Mouse (Mus musculus): ENCODE results near the gene Higd1a. TPM values are rescaled to one million over a fixed set of nuclear protein-coding genes. Genes with fewer than 3 reads are reported as not detected.
A peak's percentile ranks its signal among the peaks of the same experiment; 100 is the strongest.

Gene Higd1a
- polyA plus RNA-seq, 1 experiment from 2014 or later: 146 TPM

- Histone ChIP-seq H3K9ac (replicated peaks) (no peak overlapping the region), H3K4me2 (replicated peaks) (no peak overlapping the region), H3K4me1 (replicated peaks) (no peaks in the 10 kb centered on the region), H3K4me3 (replicated peaks) (no peak overlapping the region), H3K27ac (no peak overlapping the region), H3K27me3 (no peaks in the 10 kb centered on the region), H3K36me3 (no peaks in the 10 kb centered on the region), H3K9me3 (no peaks in the 10 kb centered on the region)
- 89% methylated on average over 2 of the region's 2 CpGs for WGBS
- ATAC-seq: no peak
Measured at GRCm38 (mm10) chr9:121872062-121872683, 14.0 kb upstream of the Higd1a start.

- H3K4me2 ChIP-seq (replicated peaks): no peak overlapping the region
- H3K4me1 ChIP-seq (replicated peaks): peaks cover 3% of the 10 kb centered on the region; the same call in 1 of the 2 replicates
- no peaks in the 10 kb centered on the region for H3K36me3 ChIP-seq
- no peak for ATAC-seq
- H3K9ac ChIP-seq (replicated peaks): no peak overlapping the region
- H3K27me3 ChIP-seq: no peaks in the 10 kb centered on the region
- WGBS: 58% methylated on average over 4 of the region's 4 CpGs
- H3K4me3 ChIP-seq (replicated peaks): no peak overlapping the region
- 0 out of 2 replicates have a peak overlapping the region, but pooled peaks have one; percentile 10 for H3K27ac ChIP-seq
- H3K9me3 ChIP-seq: no peaks in the 10 kb centered on the region
Measured at GRCm38 (mm10) chr9:121869973-121870515, 11.9 kb upstream of the Higd1a start.

GRCm38 (mm10) chr9:121869432-121869831 lies 11.3 kb upstream of the Higd1a start:
- Histone ChIP-seq H3K4me2 (replicated peaks) (no peak overlapping the region), H3K27me3 (no peaks in the 10 kb centered on the region), H3K9me3 (no peaks in the 10 kb centered on the region), H3K4me3 (replicated peaks) (no peak overlapping the region), H3K36me3 (no peaks in the 10 kb centered on the region), H3K4me1 (replicated peaks) (peaks cover 3% of the 10 kb centered on the region; the same call in 1 of the 2 replicates), H3K9ac (replicated peaks) (no peak overlapping the region), H3K27ac (no peak overlapping the region)
- no peak for ATAC-seq
- WGBS: 92% methylated on average over 5 of the region's 5 CpGs

- WGBS: 91% methylated on average over 6 of the region's 6 CpGs
- no peak for ATAC-seq
Measured at GRCm38 (mm10) chr9:121868236-121868635, 10.1 kb upstream of the Higd1a start.

GRCm38 (mm10) chr9:121867632-121868031 lies 9.5 kb upstream of the Higd1a start:
- 93% methylated on average over 6 of the region's 6 CpGs for WGBS
- Histone ChIP-seq H3K27me3 (no peaks in the 10 kb centered on the region), H3K9me3 (no peaks in the 10 kb centered on the region), H3K4me1 (replicated peaks) (peaks cover 3% of the 10 kb centered on the region; the same call in 1 of the 2 replicates), H3K36me3 (no peaks in the 10 kb centered on the region), H3K27ac (no peak overlapping the region), H3K9ac (replicated peaks) (no peak overlapping the region), H3K4me3 (replicated peaks) (no peak overlapping the region), H3K4me2 (replicated peaks) (no peak overlapping the region)
- no peak for ATAC-seq

More at GRCm38 (mm10) chr9:121868236-121868635, 10.1 kb upstream of the Higd1a start:
- Histone ChIP-seq H3K36me3 (no peaks in the 10 kb centered on the region), H3K4me3 (replicated peaks) (no peak overlapping the region), H3K4me2 (replicated peaks) (no peak overlapping the region), H3K9ac (replicated peaks) (no peak overlapping the region), H3K4me1 (replicated peaks) (peaks cover 3% of the 10 kb centered on the region; the same call in 1 of the 2 replicates), H3K9me3 (no peaks in the 10 kb centered on the region), H3K27ac (no peak overlapping the region), H3K27me3 (no peaks in the 10 kb centered on the region)

- H3K9me3 ChIP-seq: no peaks in the 10 kb centered on the region
- peaks cover 3% of the 10 kb centered on the region; the same call in 1 of the 2 replicates for H3K4me1 ChIP-seq (replicated peaks)
- no peak overlapping the region for H3K4me3 ChIP-seq (replicated peaks)
- H3K9ac ChIP-seq (replicated peaks): no peak overlapping the region
- H3K4me2 ChIP-seq (replicated peaks): no peak overlapping the region
- no peak overlapping the region for H3K27ac ChIP-seq
- ATAC-seq: no peak
- no peaks in the 10 kb centered on the region for H3K36me3 ChIP-seq
- no peaks in the 10 kb centered on the region for H3K27me3 ChIP-seq
- 53% methylated on average over 3 of the region's 3 CpGs for WGBS
Measured at GRCm38 (mm10) chr9:121865425-121866008, 7.4 kb upstream of the Higd1a start.

GRCm38 (mm10) chr9:121864837-121865236 lies 6.7 kb upstream of the Higd1a start:
- H3K27ac ChIP-seq: no peak overlapping the region
- H3K27me3 ChIP-seq: no peaks in the 10 kb centered on the region
- H3K9me3 ChIP-seq: no peaks in the 10 kb centered on the region
- peaks cover 3% of the 10 kb centered on the region; the same call in 1 of the 2 replicates for H3K4me1 ChIP-seq (replicated peaks)
- ATAC-seq: no peak
- H3K4me2 ChIP-seq (replicated peaks): no peak overlapping the region
- H3K9ac ChIP-seq (replicated peaks): no peak overlapping the region
- 74% methylated on average over 4 of the region's 4 CpGs for WGBS
- no peaks in the 10 kb centered on the region for H3K36me3 ChIP-seq
- no peak overlapping the region for H3K4me3 ChIP-seq (replicated peaks)

- H3K27ac ChIP-seq: no peak overlapping the region
- H3K27me3 ChIP-seq: no peaks in the 10 kb centered on the region
- H3K4me2 ChIP-seq (replicated peaks): no peak overlapping the region
- no peak for ATAC-seq
- H3K4me1 ChIP-seq (replicated peaks): peaks cover 17% of the 10 kb centered on the region
- WGBS: 80% methylated on average over 2 of the region's 2 CpGs
- no peaks in the 10 kb centered on the region for H3K36me3 ChIP-seq
- H3K9ac ChIP-seq (replicated peaks): no peak overlapping the region
- no peaks in the 10 kb centered on the region for H3K9me3 ChIP-seq
- no peak overlapping the region for H3K4me3 ChIP-seq (replicated peaks)
Measured at GRCm38 (mm10) chr9:121860921-121861320, 2.8 kb upstream of the Higd1a start.

- Histone ChIP-seq H3K9me3 (no peaks in the 10 kb centered on the region), H3K4me2 (replicated peaks) (no peak overlapping the region), H3K27me3 (no peaks in the 10 kb centered on the region), H3K9ac (replicated peaks) (no peak overlapping the region), H3K4me3 (replicated peaks) (no peak overlapping the region), H3K36me3 (no peaks in the 10 kb centered on the region), H3K4me1 (replicated peaks) (peaks cover 14% of the 10 kb centered on the region), H3K27ac (no peak overlapping the region)
- ATAC-seq: no peak
- WGBS: 99% methylated on average over 2 of the region's 2 CpGs
Measured at GRCm38 (mm10) chr9:121859345-121859744, 1.2 kb upstream of the Higd1a start.

- H3K27me3 ChIP-seq: no peaks in the 10 kb centered on the region
- peak overlapping the region; percentile 75 for H3K4me2 ChIP-seq (replicated peaks)
- H3K36me3 ChIP-seq: no peaks in the 10 kb centered on the region
- no peaks in the 10 kb centered on the region for H3K9me3 ChIP-seq
- H3K27ac ChIP-seq: peak overlapping the region; percentile 96
- peak overlapping the region; percentile 72 for H3K4me3 ChIP-seq (replicated peaks)
- peak overlapping the region; percentile 90 for H3K9ac ChIP-seq (replicated peaks)
- peak; percentile 98 for ATAC-seq
- WGBS: under 1% methylated on average over 65 of the region's 70 CpGs
- H3K4me1 ChIP-seq (replicated peaks): peaks cover 14% of the 10 kb centered on the region
Measured at GRCm38 (mm10) chr9:121857474-121858152, 549 bp downstream of the Higd1a start.

GRCm38 (mm10) chr9:121856649-121857416 lies 1.3 kb downstream of the Higd1a start:
- Histone ChIP-seq H3K9me3 (no peaks in the 10 kb centered on the region), H3K4me2 (replicated peaks) (peak overlapping the region; percentile 75), H3K27ac (peak overlapping the region; percentile 96), H3K4me1 (replicated peaks) (peaks cover 14% of the 10 kb centered on the region), H3K36me3 (peaks cover 6% of the 10 kb centered on the region), H3K4me3 (replicated peaks) (peak overlapping the region; percentile 72), H3K27me3 (no peaks in the 10 kb centered on the region), H3K9ac (replicated peaks) (peak overlapping the region; percentile 90)
- 2% methylated on average over 39 of the region's 39 CpGs for WGBS
- no peak for ATAC-seq

Measured in midbrain, embryonic 13.5 days (tissue).